Mouse (Mus musculus) inflammation-experienced regulatory T-cells, adult 6 months (primary cell): ENCODE results near the gene Snrpb2. TPM values are rescaled to one million over a fixed set of nuclear protein-coding genes. Genes with fewer than 3 reads are reported as not detected.

Experiments
- ATAC-seq: one replicate; pipeline ENCODE4 v1.8.0; 2017
- polyA plus RNA-seq, 3 experiments: library from polyadenylated mRNA; unstranded; fragments of 100-300 nt; shearing (Covaris generic); gene quantifications; one replicate each; pipeline ENCODE4 v1.2.1; 2017

Gene Snrpb2
- polyA plus RNA-seq, result 100 to 1,000 TPM in 2 of 3 experiments, 10 to 100 TPM in 1; 75.2 to 133 (median 101) TPM

GRCm38 (mm10) chr2:143062812-143063792 lies at the start of gene Snrpb2:
TSS of gene Snrpb2 (plus strand) at chr2:143063039.
- ATAC-seq, result peak; percentile 96

- no peak for ATAC-seq
Measured at GRCm38 (mm10) chr2:143013057-143013456, 49.8 kb upstream of the Snrpb2 start.

- no peak for ATAC-seq
Measured at GRCm38 (mm10) chr2:143018084-143018483, 44.8 kb upstream of the Snrpb2 start.

- ATAC-seq, result no peak
Measured at GRCm38 (mm10) chr2:143018591-143019130, 44.2 kb upstream of the Snrpb2 start.

- no peak for ATAC-seq
Measured at GRCm38 (mm10) chr2:143019727-143020126, 43.1 kb upstream of the Snrpb2 start.

- ATAC-seq, result no peak
Measured at GRCm38 (mm10) chr2:143023331-143023730, 39.5 kb upstream of the Snrpb2 start.

GRCm38 (mm10) chr2:143024226-143024625 lies 38.6 kb upstream of the Snrpb2 start:
- ATAC-seq, result no peak

GRCm38 (mm10) chr2:143031283-143031682 lies 31.6 kb upstream of the Snrpb2 start:
- no peak for ATAC-seq

GRCm38 (mm10) chr2:143032378-143033255 lies 30.2 kb upstream of the Snrpb2 start:
- no peak for ATAC-seq

- no peak for ATAC-seq
Measured at GRCm38 (mm10) chr2:143034350-143035085, 28.3 kb upstream of the Snrpb2 start.

GRCm38 (mm10) chr2:143035086-143035593 lies 27.7 kb upstream of the Snrpb2 start:
- ATAC-seq, result no peak

- ATAC-seq, result no peak
Measured at GRCm38 (mm10) chr2:143041596-143041995, 21.2 kb upstream of the Snrpb2 start.

GRCm38 (mm10) chr2:143055251-143055650 lies 7.6 kb upstream of the Snrpb2 start:
- no peak for ATAC-seq

- no peak for ATAC-seq
Measured at GRCm38 (mm10) chr2:143056736-143057135, 6.1 kb upstream of the Snrpb2 start.

- peak; percentile 2 for ATAC-seq
Measured at GRCm38 (mm10) chr2:143062432-143062811, 417 bp upstream of the Snrpb2 start.

GRCm38 (mm10) chr2:143065914-143066313 lies 3.1 kb downstream of the Snrpb2 start:
- no peak for ATAC-seq

GRCm38 (mm10) chr2:143078198-143078851 lies 15.5 kb downstream of the Snrpb2 start, which contains the start of gene Otor:
TSS of gene Otor (plus strand) at chr2:143078473.
- ATAC-seq, result no peak

- ATAC-seq, result no peak
Measured at GRCm38 (mm10) chr2:143081693-143082092, 18.9 kb downstream of the Snrpb2 start.

- no peak for ATAC-seq
Measured at GRCm38 (mm10) chr2:143084852-143085397, 22.1 kb downstream of the Snrpb2 start.

GRCm38 (mm10) chr2:143089866-143090265 lies 27.0 kb downstream of the Snrpb2 start:
- ATAC-seq, result no peak

- no peak for ATAC-seq
Measured at GRCm38 (mm10) chr2:143093726-143094125, 30.9 kb downstream of the Snrpb2 start.
